Mouse (Mus musculus): ENCODE results near the gene Arhgef19.

Gene Arhgef19

DNA sequence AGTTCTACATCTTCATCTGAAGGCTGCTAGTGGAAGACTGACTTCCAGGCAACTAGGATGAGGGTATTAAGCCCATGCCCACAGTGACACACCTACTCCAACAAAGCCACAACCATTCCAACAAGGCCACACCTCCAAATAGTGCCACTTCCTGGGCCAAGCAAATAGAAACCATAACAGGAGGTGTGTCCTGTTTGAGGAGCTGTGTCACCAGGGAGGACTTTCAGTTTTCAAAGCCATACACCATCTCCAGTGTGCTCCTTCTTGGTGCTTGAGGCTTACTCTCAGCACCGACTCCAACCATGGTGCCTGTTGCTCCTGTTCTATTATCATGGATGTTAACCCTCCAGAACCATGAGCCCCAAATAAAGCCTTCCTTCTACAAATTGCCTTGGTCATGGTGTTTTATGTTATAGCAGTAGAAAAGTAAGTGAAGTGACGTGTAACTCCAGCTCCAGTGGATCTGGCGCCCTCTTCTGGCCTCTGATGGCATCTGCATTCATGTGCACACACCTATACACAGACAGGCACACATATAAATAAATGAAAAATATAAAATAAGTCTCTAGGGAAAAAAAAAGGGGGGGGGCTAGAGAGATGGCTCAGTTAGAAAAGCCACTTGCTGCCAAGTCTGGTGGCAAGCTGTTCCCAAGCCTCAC, 26.8 kb downstream of the Arhgef19 start:
- no peak for DNase-seq (ENCODE audit: low spot score)

DNA sequence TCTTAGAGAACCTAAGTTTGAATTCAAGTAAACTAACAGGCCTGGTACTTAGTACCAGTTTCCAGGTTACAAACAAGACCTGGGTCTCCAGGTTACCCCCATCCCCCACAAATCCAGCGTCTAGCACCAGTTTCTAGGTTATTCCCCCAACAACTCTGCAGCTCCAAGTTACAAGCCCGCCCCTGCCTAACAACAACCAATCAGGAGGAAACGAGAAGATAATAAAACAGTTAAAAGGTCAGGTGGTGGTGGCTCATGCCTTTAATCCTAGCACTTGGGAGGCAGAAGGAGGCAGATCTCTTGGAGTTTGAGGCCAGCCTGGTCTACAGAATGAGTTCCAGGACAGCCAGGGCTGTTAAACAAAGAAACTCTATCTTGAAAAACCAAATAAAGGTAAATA, 28.0 kb downstream of the Arhgef19 start:
- no peak for DNase-seq (ENCODE audit: low spot score)

- DNase-seq (ENCODE audit: low spot score): no peak
These were observed 28.5 kb downstream of the Arhgef19 start for GRCm38 (mm10) chr4:141267837-141268236.

GRCm38 (mm10) chr4:141268350-141268749, 29.1 kb downstream of the Arhgef19 start:
- DNase-seq (ENCODE audit: low spot score): no peak

GRCm38 (mm10) chr4:141269080-141269479, 29.8 kb downstream of the Arhgef19 start:
- no peak for DNase-seq (ENCODE audit: low spot score)

GRCm38 (mm10) chr4:141270201-141270940, 31.1 kb downstream of the Arhgef19 start:
- no peak for DNase-seq (ENCODE audit: low spot score)

DNA sequence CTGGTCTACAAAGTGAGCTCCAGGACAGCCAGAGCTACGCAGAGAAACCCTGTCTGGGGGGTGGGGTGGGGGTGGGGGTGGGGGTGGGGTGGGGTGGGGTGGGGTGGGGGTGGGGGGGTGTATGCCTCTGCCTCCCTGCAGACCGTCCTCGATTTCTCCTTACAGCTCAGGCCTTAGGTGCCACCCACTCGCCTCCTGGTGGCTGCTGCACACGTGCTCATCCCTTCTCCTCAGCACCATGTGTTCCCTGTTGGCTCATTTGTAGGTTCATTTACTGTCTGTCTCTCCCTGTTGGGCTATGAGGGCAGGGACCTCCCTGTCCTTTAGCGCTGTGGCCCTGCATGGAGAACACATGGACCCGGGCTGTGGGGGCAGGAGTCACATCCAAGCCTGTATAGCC, 31.9 kb downstream of the Arhgef19 start:
- no peak for DNase-seq (ENCODE audit: low spot score)

GRCm38 (mm10) chr4:141271721-141272120, 32.4 kb downstream of the Arhgef19 start:
- no peak for DNase-seq (ENCODE audit: low spot score)

DNA sequence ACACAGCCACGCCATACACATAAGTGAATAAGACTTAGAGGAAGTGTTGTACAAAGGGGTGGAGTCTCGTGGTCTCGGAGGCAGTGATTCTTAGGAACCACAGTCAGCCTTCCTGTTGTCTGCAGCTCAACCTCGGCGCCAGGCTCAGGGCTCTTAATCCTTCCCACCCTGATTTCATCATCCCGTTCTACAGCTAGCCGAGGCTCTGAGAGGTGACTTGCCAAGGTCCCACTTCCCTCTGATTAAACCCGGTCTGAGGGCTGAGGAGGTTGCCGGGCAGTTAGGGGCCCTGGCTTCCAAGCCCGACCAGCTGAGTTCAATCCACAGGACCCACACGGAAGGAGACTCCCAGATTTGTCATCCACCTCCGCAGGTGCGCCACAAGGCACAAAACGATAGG, 33.6 kb downstream of the Arhgef19 start:
- no peak for DNase-seq (ENCODE audit: low spot score)

- DNase-seq (ENCODE audit: low spot score): no peak
These were observed 34.0 kb downstream of the Arhgef19 start for GRCm38 (mm10) chr4:141273296-141273695.

- DNase-seq (ENCODE audit: low spot score): no peak
These were observed 35.4 kb downstream of the Arhgef19 start for GRCm38 (mm10) chr4:141274485-141275341.

GRCm38 (mm10) chr4:141277157-141277556, 37.9 kb downstream of the Arhgef19 start:
- no peak for DNase-seq (ENCODE audit: low spot score)

- no peak for DNase-seq (ENCODE audit: low spot score)
These were observed 38.9 kb downstream of the Arhgef19 start for GRCm38 (mm10) chr4:141278154-141278553.

DNA sequence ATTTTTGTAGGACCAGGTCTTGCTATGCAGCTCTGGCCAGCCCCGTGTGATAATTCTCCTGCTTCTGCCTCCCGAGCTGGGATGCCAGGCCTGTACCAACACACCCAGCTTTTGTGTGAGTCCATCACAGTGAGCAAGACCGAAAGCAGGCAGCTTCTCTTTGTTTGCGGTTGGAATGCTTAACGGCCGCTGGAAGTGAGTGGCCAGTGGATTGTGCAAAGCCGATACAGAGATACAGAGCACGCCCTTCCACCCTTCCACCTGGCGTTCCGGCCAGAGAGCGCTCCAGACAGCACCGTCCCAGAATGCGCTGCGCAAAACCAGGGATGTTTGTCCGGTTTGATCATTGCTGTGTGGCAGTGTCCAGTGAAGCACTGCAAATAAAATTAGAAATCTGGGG, 40.0 kb downstream of the Arhgef19 start:
- DNase-seq (ENCODE audit: low spot score): no peak

DNA sequence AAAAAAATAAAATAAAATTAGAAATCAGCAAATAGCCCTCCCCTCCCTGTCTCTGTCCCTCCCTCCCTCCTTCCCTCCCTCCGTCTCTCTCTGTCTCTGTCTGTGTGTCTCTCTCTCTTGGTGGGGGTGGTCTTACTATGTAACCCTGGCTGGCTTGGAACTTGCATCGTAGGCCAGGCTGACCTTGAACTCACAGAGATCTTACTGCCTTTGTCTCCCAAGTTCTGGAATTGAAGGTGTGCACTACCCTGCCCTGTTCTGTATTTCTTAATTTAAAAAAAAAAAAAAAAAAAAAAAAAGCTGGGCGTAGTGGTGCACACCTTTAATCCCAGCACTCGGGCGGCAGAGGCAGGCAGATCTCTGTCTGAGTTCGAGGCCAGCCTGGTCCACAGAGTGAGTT, 40.5 kb downstream of the Arhgef19 start:
- DNase-seq (ENCODE audit: low spot score): no peak

DNA sequence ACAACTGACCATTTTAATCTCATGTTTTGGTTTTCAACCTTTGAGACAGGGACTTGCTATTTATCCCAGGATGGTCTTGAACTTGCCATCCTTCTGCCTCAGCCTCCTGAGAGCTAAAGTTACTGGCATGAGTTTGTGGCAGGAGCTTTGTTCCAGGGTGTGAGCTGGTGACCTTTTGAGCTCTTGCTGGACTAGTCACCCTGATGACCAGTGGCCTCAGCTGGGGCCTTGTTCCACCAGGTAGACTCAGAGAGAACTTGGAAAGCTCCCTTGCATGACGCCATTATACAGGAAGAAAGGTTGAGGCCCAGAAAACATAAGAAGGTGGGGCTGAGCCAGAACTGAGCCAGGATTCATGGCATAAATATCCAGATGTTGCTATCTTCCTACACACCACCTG, 41.2 kb downstream of the Arhgef19 start:
- no peak for DNase-seq (ENCODE audit: low spot score)

DNA sequence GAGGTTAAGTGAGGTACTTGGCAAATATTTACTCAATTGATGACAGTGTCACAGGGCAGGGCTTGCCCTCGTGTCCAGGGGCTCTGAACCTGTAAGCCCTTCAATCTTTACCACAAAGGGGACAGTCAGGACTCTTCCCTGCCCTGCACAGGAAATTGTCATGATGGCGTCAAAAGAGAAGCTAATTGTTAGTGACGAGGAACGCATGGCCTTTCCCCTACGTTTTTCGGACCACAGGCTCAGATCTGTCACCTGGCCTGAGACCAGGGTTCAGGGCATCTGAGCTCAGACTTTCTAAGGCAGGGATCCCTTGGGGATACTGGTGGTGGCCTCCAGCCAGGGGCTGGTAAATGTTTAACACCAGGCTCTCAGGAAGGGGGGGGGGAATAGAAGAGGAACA, 41.9 kb downstream of the Arhgef19 start:
- DNase-seq (ENCODE audit: low spot score): no peak

GRCm38 (mm10) chr4:141281578-141281977, 42.3 kb downstream of the Arhgef19 start:
- no peak for DNase-seq (ENCODE audit: low spot score)

DNA sequence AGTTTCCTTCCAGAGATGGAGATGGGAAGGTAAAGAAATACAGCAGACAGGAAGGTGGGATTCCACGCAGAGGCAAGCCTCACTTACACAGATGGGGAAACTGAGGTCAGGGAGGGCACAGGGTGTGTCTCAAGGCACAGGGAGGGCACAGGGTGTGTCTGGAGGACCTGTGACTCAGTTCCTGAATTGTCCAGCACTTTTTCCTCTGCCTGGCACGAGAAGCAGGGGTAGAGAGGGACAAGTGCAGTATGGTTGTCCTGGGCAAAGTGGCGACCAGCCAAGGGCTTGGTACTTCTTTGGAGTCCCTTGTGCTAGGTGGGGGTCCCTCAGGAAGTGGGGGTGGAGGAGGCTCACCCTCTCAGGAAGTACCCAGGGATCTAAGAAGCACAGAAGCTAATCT, 42.8 kb downstream of the Arhgef19 start:
- no peak for DNase-seq (ENCODE audit: low spot score)

DNA sequence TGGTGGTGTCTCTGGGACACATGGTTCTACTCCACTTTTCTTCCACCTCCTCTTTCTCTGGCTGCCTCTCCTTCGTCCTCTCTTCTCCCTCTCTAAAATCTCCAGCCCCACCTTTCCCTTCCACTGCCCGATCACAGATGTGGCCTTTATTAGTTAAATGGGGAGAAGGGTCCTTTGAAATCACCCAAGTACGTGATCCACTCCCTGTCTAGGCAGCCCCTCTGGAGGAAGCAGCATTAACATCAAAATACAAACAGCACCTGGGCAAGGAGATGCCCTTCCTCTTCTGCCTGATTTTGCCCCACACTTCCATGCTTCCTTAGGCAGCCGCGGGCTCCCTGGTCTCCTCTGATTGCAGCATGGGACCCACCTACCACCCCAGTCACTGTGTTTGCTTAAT, 43.3 kb downstream of the Arhgef19 start:
- DNase-seq (ENCODE audit: low spot score): no peak

GRCm38 (mm10) chr4:141283176-141283878, 44.0 kb downstream of the Arhgef19 start:
- no peak for DNase-seq (ENCODE audit: low spot score)

DNA sequence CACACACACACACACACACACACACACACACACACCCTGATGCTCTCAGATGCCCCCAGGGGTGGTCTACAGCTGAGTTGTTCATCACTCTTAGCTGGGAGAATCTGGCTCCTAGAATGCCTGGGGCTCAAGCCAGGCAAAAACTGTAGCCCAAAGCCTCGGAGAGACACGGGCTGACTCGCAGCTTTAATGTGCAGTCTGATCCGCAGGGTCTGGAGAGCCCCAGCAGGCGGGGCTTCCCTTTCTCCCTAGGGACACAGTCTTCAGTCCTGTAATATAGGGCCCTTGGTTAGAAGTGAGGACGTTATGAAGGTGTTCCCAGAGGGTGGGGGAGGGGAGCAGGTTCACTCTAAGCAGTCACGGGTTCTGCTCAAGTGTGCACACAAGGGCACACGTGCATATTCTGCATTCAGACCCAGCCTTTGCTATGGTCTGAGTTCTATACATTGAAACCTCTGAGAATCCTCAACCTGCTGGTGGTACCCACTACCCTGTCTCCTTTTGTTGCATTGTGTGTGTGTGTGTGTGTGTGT, 44.6 kb downstream of the Arhgef19 start:
- no peak for DNase-seq (ENCODE audit: low spot score)

Data from spleen, adult 12 weeks (tissue).